Mouse (Mus musculus): ENCODE data around the gene Ube2t. TPM values are rescaled to one million over a fixed set of nuclear protein-coding genes. Genes with fewer than 3 reads are reported as not detected.

Ube2t gene
- 48.2 and 54.0 TPM in 2 replicates for polyA plus RNA-seq (2014; fragmentation: Nextera tagmentation; extraction: Ambion mirVana)

DNA sequence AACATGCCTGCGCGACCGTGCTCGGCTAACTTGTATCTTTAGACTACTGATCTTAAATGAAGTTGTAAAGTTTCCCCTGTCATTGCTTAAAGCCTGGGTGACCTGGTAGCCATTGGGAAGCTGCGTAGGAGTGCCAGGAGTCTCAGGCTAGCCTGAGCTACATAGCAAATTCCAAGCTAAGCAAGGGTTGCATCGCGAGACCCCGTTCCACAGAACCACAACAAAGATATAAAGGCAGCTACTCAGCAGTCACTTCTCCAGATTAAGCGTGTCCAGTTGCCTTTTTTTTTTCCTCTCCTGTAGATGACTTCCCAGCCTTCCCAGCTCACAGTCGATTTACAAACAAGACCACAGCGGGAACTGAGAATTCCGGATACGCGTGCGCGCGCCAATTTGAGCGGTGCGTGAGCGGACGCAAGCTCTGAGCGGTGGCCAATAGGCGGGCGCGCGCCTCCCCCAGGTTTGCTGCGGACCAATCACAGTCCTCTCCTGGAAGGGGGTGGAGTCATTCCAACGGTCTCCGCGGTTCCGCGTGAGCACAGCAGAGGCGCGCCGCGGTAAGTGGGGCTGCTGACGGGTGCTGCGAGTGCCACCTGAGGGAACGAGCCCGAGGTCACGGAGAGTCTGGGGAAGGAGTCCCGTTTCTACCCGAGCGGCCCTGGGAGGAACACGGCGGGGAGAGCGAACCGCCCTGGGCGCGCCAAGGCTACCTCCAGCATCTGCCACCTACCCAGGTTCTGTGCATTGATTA lies at the start of gene Ube2t:
Gene Ube2t, plus strand, starts transcription at position 513 of the 751 bp plus-strand sequence.
- Histone ChIP-seq H3K4me1 (ENCODE audit: control insufficient read depth, insufficient read depth, low read length) (peaks cover 9% of the 10 kb centered on the region; the same call in 1 of the 2 replicates), H3K4me2 (peak within 1 kb of the TSS; percentile 47), H3K27ac (ENCODE audit: low read depth, low read length) (no peak within 1 kb of the TSS), H3K9ac (ENCODE audit: low read length) (peak within 1 kb of the TSS; percentile 73), H3K27me3 (ENCODE audit: control insufficient read depth, insufficient read depth, low read length) (no peaks in the 10 kb centered on the region), H3K36me3 (ENCODE audit: control insufficient read depth, insufficient read depth, low read length) (no peaks in the 10 kb centered on the region), H3K9me3 (ENCODE audit: control insufficient read depth, low read length) (no peaks in the 10 kb centered on the region), H3K4me3 (ENCODE audit: low read depth, low read length) (peak within 1 kb of the TSS; percentile 74)
- WGBS: 3% methylated on average over 50 of the region's 50 CpGs
- DNase-seq (ENCODE audit: low spot score, missing footprints) (peak; percentile 98), ATAC-seq (ENCODE audit: low FRiP score) (peak; percentile 100)

DNA sequence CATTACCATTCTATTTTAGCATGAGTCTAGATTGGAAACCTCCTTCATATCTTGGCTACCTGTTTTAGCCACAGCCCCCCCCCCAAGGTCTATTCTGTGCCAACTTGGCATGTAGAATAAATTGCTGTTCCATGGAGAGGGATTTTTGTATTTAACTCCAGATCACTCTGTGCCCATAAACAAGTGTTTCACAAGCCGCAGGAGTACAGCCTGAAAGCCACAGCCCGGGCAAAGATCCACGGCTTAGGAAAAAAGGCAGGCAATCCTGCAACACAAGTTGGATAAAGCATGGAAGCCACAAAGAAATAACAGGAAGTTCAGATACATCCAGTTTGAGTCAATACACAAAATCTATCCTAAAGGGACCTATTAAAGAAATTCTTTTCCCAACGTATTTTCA lies 48.8 kb upstream of the Ube2t start:
- H3K27ac ChIP-seq (ENCODE audit: low read depth, low read length): no peak overlapping the region
- H3K27me3 ChIP-seq (ENCODE audit: control insufficient read depth, insufficient read depth, low read length): no peaks in the 10 kb centered on the region
- H3K4me2 ChIP-seq: no peak overlapping the region
- no peaks in the 10 kb centered on the region for H3K9me3 ChIP-seq (ENCODE audit: control insufficient read depth, low read length)
- H3K36me3 ChIP-seq (ENCODE audit: control insufficient read depth, insufficient read depth, low read length): no peaks in the 10 kb centered on the region
- no peaks in the 10 kb centered on the region for H3K4me1 ChIP-seq (ENCODE audit: control insufficient read depth, insufficient read depth, low read length)
- DNase-seq (ENCODE audit: low spot score, missing footprints) (no peak), ATAC-seq (ENCODE audit: low FRiP score) (no peak)
- 93% methylated on average over 4 of the region's 4 CpGs for WGBS
- H3K9ac ChIP-seq (ENCODE audit: low read length): no peak overlapping the region
- no peak overlapping the region for H3K4me3 ChIP-seq (ENCODE audit: low read depth, low read length)

DNA sequence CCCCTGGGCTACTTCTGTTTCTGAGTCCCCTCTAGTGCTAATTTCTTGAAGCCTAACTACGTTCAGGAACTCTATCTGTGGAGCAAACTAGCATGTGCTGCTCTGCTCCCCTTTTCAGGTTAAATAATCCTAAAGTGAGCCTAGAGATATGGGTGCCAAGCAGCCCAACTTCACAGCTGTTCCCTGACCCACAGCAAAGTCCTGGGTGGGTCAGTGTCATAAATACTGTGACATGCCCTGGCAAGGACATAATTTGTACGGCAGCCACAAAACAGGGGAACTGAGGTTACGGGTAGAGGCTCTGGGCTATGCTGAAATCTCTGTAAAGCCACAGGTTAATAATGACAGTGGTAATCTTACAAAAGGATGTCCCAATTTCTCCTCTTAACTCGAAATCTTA lies 46.9 kb upstream of the Ube2t start:
- WGBS: 79% methylated on average over 4 of the region's 4 CpGs
- no peak for DNase-seq (ENCODE audit: low spot score, missing footprints)
- H3K4me3 ChIP-seq (ENCODE audit: low read depth, low read length): no peak overlapping the region
- H3K36me3 ChIP-seq (ENCODE audit: control insufficient read depth, insufficient read depth, low read length): no peaks in the 10 kb centered on the region
- H3K9me3 ChIP-seq (ENCODE audit: control insufficient read depth, low read length): no peaks in the 10 kb centered on the region
- H3K9ac ChIP-seq (ENCODE audit: low read length): no peak overlapping the region
- H3K4me2 ChIP-seq: no peak overlapping the region
- ATAC-seq (ENCODE audit: low FRiP score): no peak
- no peak overlapping the region for H3K27ac ChIP-seq (ENCODE audit: low read depth, low read length)
- H3K27me3 ChIP-seq (ENCODE audit: control insufficient read depth, insufficient read depth, low read length): no peaks in the 10 kb centered on the region
- no peaks in the 10 kb centered on the region for H3K4me1 ChIP-seq (ENCODE audit: control insufficient read depth, insufficient read depth, low read length)

DNA sequence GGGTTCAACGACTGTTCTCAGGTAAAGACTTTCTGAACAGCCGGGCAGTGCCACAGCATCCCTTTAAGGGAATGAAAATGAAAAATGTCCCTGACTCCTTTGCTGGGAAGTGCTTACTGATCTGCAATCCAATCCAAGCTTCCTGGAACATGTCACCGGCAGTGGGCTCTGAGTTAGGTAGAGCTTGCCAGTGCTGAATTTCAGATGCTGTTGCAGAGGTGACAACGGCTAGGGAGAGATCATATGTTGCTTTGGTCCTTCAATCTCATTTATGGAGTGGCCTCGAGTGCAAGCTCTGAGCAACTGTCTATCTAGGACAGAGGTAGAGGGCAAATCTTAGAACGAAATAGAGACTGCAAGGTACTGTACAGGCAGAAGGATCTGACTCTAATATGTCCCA lies 43.4 kb upstream of the Ube2t start:
- Histone ChIP-seq H3K4me1 (ENCODE audit: control insufficient read depth, insufficient read depth, low read length) (no peaks in the 10 kb centered on the region), H3K9me3 (ENCODE audit: control insufficient read depth, low read length) (no peaks in the 10 kb centered on the region)

DNA sequence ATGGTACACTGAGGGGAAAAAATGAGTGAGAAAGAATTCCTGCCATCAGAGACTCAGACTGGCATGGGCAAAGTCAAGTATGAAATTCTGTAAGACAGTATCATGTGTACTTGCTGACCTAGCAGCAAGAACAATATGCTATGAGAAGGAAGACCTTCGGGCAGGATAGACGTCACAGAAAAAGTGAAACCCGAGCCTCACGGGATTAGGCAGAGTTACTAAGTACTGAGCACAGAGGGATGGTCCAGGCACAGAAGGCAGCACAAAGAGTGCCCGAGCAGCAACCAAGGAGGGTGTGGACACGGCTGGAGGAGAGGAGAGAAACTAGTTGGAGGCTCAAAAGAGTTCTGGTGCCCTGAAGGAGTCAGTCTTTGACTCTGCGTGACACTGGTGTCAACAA lies 29.9 kb upstream of the Ube2t start:
- H3K9ac ChIP-seq (ENCODE audit: low read length): no peak overlapping the region
- no peaks in the 10 kb centered on the region for H3K9me3 ChIP-seq (ENCODE audit: control insufficient read depth, low read length)
- ATAC-seq (ENCODE audit: low FRiP score) (no peak), DNase-seq (ENCODE audit: low spot score, missing footprints) (no peak)
- no peak overlapping the region for H3K27ac ChIP-seq (ENCODE audit: low read depth, low read length)
- 28% methylated on average over 7 of the region's 7 CpGs for WGBS
- H3K4me3 ChIP-seq (ENCODE audit: low read depth, low read length): no peak overlapping the region
- no peaks in the 10 kb centered on the region for H3K36me3 ChIP-seq (ENCODE audit: control insufficient read depth, insufficient read depth, low read length)
- no peaks in the 10 kb centered on the region for H3K27me3 ChIP-seq (ENCODE audit: control insufficient read depth, insufficient read depth, low read length)
- no peaks in the 10 kb centered on the region for H3K4me1 ChIP-seq (ENCODE audit: control insufficient read depth, insufficient read depth, low read length)
- no peak overlapping the region for H3K4me2 ChIP-seq

More for the DNA sequence above, 43.4 kb upstream of the Ube2t start:
- DNase-seq (ENCODE audit: low spot score, missing footprints): no peak
- Histone ChIP-seq H3K4me2 (no peak overlapping the region), H3K9ac (ENCODE audit: low read length) (no peak overlapping the region), H3K4me3 (ENCODE audit: low read depth, low read length) (no peak overlapping the region), H3K27ac (ENCODE audit: low read depth, low read length) (no peak overlapping the region), H3K36me3 (ENCODE audit: control insufficient read depth, insufficient read depth, low read length) (no peaks in the 10 kb centered on the region), H3K27me3 (ENCODE audit: control insufficient read depth, insufficient read depth, low read length) (no peaks in the 10 kb centered on the region)
- 90% methylated on average over 6 of the region's 6 CpGs for WGBS
- ATAC-seq (ENCODE audit: low FRiP score): no peak

DNA sequence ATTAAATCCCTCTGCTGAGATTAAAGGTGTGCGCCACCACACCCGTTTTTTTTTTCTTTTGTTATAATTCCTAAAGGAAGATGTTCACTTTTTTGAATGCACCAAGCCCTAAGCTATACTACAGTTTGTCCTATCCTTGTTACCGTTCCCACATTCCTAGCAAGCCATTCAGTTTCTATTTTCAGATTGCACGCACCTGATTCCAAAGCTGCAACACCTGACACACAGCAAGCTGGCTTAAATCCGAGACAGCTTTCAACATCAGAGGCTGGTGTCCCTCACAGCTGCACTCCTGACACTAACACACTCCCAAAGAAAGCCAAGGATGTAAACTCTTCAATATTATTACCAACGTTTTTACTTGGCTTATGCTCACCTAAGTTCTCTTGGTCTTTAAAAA lies 26.0 kb upstream of the Ube2t start:
- ATAC-seq (ENCODE audit: low FRiP score) (no peak), DNase-seq (ENCODE audit: low spot score, missing footprints) (no peak)
- H3K27ac ChIP-seq (ENCODE audit: low read depth, low read length): no peak overlapping the region
- no peaks in the 10 kb centered on the region for H3K4me1 ChIP-seq (ENCODE audit: control insufficient read depth, insufficient read depth, low read length)
- no peak overlapping the region for H3K9ac ChIP-seq (ENCODE audit: low read length)
- H3K4me3 ChIP-seq (ENCODE audit: low read depth, low read length): no peak overlapping the region
- 89% methylated on average over 6 of the region's 6 CpGs for WGBS
- no peaks in the 10 kb centered on the region for H3K9me3 ChIP-seq (ENCODE audit: control insufficient read depth, low read length)
- no peaks in the 10 kb centered on the region for H3K27me3 ChIP-seq (ENCODE audit: control insufficient read depth, insufficient read depth, low read length)
- no peak overlapping the region for H3K4me2 ChIP-seq
- no peaks in the 10 kb centered on the region for H3K36me3 ChIP-seq (ENCODE audit: control insufficient read depth, insufficient read depth, low read length)

DNA sequence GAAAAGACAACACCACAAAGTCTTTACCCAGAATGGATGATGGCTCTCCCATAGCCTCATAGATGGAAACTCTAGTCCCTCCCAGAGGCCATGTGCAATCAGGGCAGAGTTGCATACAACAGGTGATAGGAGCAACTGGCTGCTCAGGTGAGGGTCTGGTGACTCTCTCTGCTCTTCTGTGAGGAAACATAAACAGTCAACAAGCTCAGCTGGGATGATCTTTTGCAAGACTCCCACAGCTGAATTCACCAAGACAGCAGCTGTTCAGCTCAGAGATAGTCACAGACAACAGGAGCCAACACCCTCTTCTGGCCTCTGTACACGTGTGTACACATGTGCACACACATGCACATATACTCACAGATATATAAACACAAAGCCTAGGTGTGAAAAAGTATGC lies 24.1 kb upstream of the Ube2t start:
- H3K4me3 ChIP-seq (ENCODE audit: low read depth, low read length): no peak overlapping the region
- ATAC-seq (ENCODE audit: low FRiP score): no peak
- WGBS: 83% methylated on average over 1 of the region's 1 CpGs

DNA sequence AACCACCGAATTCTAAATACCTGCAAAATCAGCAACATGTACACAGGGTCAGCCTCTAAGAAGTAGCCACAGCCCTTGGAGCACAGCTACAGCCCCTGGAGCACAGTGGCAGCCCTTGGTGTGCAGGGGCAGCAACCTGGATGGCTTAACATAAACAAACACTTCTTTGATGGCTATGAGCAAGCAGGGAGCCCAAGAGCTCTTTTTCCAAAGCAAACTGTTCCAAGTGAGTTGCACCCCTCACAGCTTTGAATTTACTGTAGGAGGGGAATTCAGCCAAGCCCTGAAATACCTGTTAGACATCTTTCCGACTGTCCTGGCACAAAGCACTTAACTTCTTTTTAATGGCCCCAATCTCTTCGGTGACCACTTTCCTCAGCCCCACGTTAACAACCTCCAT lies 21.5 kb upstream of the Ube2t start:
- no peaks in the 10 kb centered on the region for H3K27me3 ChIP-seq (ENCODE audit: control insufficient read depth, insufficient read depth, low read length)
- H3K9ac ChIP-seq (ENCODE audit: low read length): no peak overlapping the region
- no peak overlapping the region for H3K4me3 ChIP-seq (ENCODE audit: low read depth, low read length)
- ATAC-seq (ENCODE audit: low FRiP score): no peak
- no peaks in the 10 kb centered on the region for H3K9me3 ChIP-seq (ENCODE audit: control insufficient read depth, low read length)
- WGBS: 83% methylated on average over 4 of the region's 4 CpGs
- H3K4me1 ChIP-seq (ENCODE audit: control insufficient read depth, insufficient read depth, low read length): no peaks in the 10 kb centered on the region
- H3K27ac ChIP-seq (ENCODE audit: low read depth, low read length): no peak overlapping the region
- no peaks in the 10 kb centered on the region for H3K36me3 ChIP-seq (ENCODE audit: control insufficient read depth, insufficient read depth, low read length)
- no peak overlapping the region for H3K4me2 ChIP-seq
- no peak for DNase-seq (ENCODE audit: low spot score, missing footprints)

More for the DNA sequence above, 24.1 kb upstream of the Ube2t start:
- Histone ChIP-seq H3K36me3 (ENCODE audit: control insufficient read depth, insufficient read depth, low read length) (no peaks in the 10 kb centered on the region), H3K27me3 (ENCODE audit: control insufficient read depth, insufficient read depth, low read length) (no peaks in the 10 kb centered on the region), H3K4me1 (ENCODE audit: control insufficient read depth, insufficient read depth, low read length) (no peaks in the 10 kb centered on the region), H3K9me3 (ENCODE audit: control insufficient read depth, low read length) (no peaks in the 10 kb centered on the region), H3K27ac (ENCODE audit: low read depth, low read length) (no peak overlapping the region), H3K4me2 (no peak overlapping the region), H3K9ac (ENCODE audit: low read length) (no peak overlapping the region)
- DNase-seq (ENCODE audit: low spot score, missing footprints): no peak

DNA sequence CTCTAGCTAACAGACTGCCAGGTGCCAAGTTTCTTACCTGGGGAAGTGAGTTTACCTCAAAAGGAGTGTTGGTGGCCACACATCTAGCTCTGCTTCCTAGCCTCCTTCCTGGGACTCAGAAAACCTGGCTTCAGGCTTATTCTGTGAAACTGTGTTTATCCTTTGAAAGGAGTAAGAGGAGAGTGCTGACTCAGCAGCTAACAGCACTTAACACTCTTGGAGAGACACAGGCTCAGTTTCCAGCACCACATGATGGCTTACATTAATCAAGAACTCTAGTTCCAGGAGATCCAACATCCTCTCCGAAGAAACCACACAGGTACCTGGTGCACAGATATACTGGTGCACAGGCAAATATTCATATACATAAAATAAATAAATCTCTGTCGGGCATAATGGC lies 19.5 kb upstream of the Ube2t start:
- H3K36me3 ChIP-seq (ENCODE audit: control insufficient read depth, insufficient read depth, low read length): peaks cover under 1% of the 10 kb centered on the region; the same call in 1 of the 2 replicates
- no peaks in the 10 kb centered on the region for H3K4me1 ChIP-seq (ENCODE audit: control insufficient read depth, insufficient read depth, low read length)
- H3K27ac ChIP-seq (ENCODE audit: low read depth, low read length): no peak overlapping the region
- H3K9me3 ChIP-seq (ENCODE audit: control insufficient read depth, low read length): no peaks in the 10 kb centered on the region
- DNase-seq (ENCODE audit: low spot score, missing footprints) (no peak), ATAC-seq (ENCODE audit: low FRiP score) (no peak)
- no peak overlapping the region for H3K9ac ChIP-seq (ENCODE audit: low read length)
- H3K4me2 ChIP-seq: no peak overlapping the region
- 93% methylated on average over 2 of the region's 2 CpGs for WGBS
- no peak overlapping the region for H3K4me3 ChIP-seq (ENCODE audit: low read depth, low read length)
- no peaks in the 10 kb centered on the region for H3K27me3 ChIP-seq (ENCODE audit: control insufficient read depth, insufficient read depth, low read length)
